8 mouse cellular contexts compared by ENCODE assay signal in the genomic region with DNA sequence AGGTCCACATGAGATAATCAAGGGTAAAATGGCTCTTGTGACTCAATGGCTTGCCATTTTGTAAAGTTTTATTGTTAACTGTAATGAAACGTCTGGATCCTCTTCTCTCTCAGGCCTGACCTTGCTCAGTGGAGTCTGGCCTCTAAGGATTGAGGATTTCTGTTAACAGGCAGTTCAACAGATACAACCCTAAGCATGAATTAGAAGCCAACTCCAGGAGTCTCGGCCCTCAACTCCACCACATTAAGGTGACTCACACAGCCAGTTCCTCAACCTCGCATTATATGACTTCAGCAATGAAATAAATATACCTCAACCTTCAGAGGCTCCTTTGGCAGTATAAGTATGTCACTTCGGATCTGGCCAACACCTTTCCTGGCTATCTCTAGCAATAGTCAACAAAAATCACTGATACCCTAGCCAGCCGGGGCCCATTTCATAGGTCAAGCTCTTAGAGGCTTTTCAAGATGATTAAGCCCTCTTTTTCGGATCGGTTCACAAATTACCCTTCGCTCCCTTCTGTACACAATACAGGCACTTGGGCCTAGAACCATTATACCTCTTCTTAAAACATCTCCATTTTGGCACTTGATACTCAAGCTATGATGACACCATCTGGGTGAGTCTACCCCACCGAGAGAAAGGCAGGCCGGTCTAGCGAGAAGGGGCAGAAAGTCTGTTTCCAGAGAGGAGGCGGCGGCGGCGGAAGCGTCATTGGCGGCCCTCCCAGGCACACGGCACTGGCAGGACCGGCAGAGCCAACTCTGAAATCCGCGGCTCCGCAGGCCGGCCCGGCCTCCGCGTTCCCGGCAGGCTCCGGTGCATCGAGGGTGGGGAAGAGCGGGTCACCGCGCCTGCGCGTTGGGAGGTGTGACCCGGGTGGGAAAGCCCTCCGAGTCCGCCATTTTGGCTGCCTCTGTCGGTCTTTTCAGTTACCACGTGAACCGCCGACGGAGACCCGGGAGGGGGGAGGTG. TPM values are rescaled to one million over a fixed set of nuclear protein-coding genes. Genes with fewer than 3 reads are reported as not detected.
A peak's percentile ranks its signal among the peaks of the same experiment; 100 is the strongest.
DNase-seq lines count a peak whose midpoint lies in the region; ATAC-seq and TF ChIP-seq lines count a peak whose summit lies in the region.

A gene (plus strand): TSS at position 51 of the 975 bp plus-strand sequence.

- H3K4me3 ChIP-seq in G1E (ENCODE audit: low read depth, low read length): peak within 1 kb of the TSS; percentile 97
- H3K4me3 ChIP-seq in forebrain, postnatal 0 days (ENCODE audit: low read depth, low read length): peak within 1 kb of the TSS; percentile 93
- H3K4me3 ChIP-seq in lung, embryonic 16.5 days (ENCODE audit: low read length): peak within 1 kb of the TSS; percentile 99

- no peak for TF ChIP-seq CTCF in G1E (IDR thresholded peaks at IDR 0.05; ENCODE audit: low read depth, low read length)
- TF ChIP-seq CTCF in forebrain, postnatal 0 days (IDR thresholded peaks at IDR 0.05; ENCODE audit: low read depth): no peak

- H3K4me2 ChIP-seq in forebrain, postnatal 0 days (ENCODE audit: low read depth): peak within 1 kb of the TSS; percentile 81
- H3K4me2 ChIP-seq in lung, embryonic 16.5 days (ENCODE audit: low read depth, low read length): peak within 1 kb of the TSS; percentile 92

- no peaks in the 10 kb centered on the region for H3K9me3 ChIP-seq in G1E (replicated peaks)
- no peaks in the 10 kb centered on the region for H3K9me3 ChIP-seq in forebrain, postnatal 0 days (ENCODE audit: low read length)
- H3K9me3 ChIP-seq in lung, embryonic 16.5 days (ENCODE audit: control insufficient read depth, low read length): no peaks in the 10 kb centered on the region

- peaks cover 49% of the 10 kb centered on the region for H3K4me1 ChIP-seq in G1E (ENCODE audit: insufficient read depth, low read depth, low read length)
- H3K4me1 ChIP-seq in forebrain, postnatal 0 days (ENCODE audit: insufficient read depth): peaks cover 20% of the 10 kb centered on the region
- peaks cover 19% of the 10 kb centered on the region for H3K4me1 ChIP-seq in lung, embryonic 16.5 days (replicated peaks; ENCODE audit: control insufficient read depth, insufficient read depth, low read length)

- ATAC-seq in G1E (ENCODE audit: extremely low read depth, insufficient number of reproducible peaks, low FRiP score, poor library complexity, severe bottlenecking): peak; percentile 67
- ATAC-seq in forebrain, postnatal 0 days: peak; percentile 95
- peak; percentile 89 to 94 for ATAC-seq in hematopoietic stem cell, adult 5-6 weeks (replicated peaks in 1 of 2; ENCODE audit: insufficient read depth in 1 of 2, low FRiP score in 2 of 2, low TSS enrichment in 1 of 2, low read depth in 1 of 2, poor library complexity in 2 of 2, severe bottlenecking in 2 of 2)
- peak; percentile 94 for ATAC-seq in lung, embryonic 16.5 days (ENCODE audit: low read depth)

- peak within 1 kb of the TSS; percentile 96 for H3K27ac ChIP-seq in forebrain, postnatal 0 days (ENCODE audit: low read depth, low read length)
- peak within 1 kb of the TSS; percentile 91 for H3K27ac ChIP-seq in lung, embryonic 16.5 days (ENCODE audit: low read length)

- no peaks in the 10 kb centered on the region for H3K27me3 ChIP-seq in G1E (ENCODE audit: insufficient read depth, low read length)
- no peaks in the 10 kb centered on the region for H3K27me3 ChIP-seq in forebrain, postnatal 0 days (ENCODE audit: insufficient read depth, low read length)
- H3K27me3 ChIP-seq in lung, embryonic 16.5 days (ENCODE audit: control insufficient read depth, insufficient read depth, low read depth, low read length): no peaks in the 10 kb centered on the region

- peaks cover 23% of the 10 kb centered on the region for H3K36me3 ChIP-seq in G1E (replicated peaks)
- no peaks in the 10 kb centered on the region for H3K36me3 ChIP-seq in forebrain, postnatal 0 days (ENCODE audit: insufficient read depth)
- H3K36me3 ChIP-seq in lung, embryonic 16.5 days (ENCODE audit: control insufficient read depth, insufficient read depth, low read length): 0 out of 2 replicates have a peak, but pooled peaks cover 2% of the 10 kb centered on the region

- DNase-seq in G1E (ENCODE audit: low spot score): peak; percentile 95
- DNase-seq in cerebellum, adult 18-20 months: peak; percentile 95 to 98
- DNase-seq in forebrain, postnatal 0 days: peak; percentile 98
- DNase-seq in layer of hippocampus, adult 9-10 months (ENCODE audit: low spot score): peak; percentile 73
- DNase-seq in ovary, postnatal 10 days (ENCODE audit: low spot score): peak; percentile 91
- peak; percentile 92 to 96 for DNase-seq in thymus, postnatal 10 days (ENCODE audit: low spot score in 2 of 2)

- H3K9ac ChIP-seq in forebrain, postnatal 0 days: peak within 1 kb of the TSS; percentile 92
- peak within 1 kb of the TSS; percentile 98 for H3K9ac ChIP-seq in lung, embryonic 16.5 days (ENCODE audit: low read length)

- 4% methylated on average over 43 of the region's 43 CpGs for WGBS in forebrain, postnatal 0 days
- WGBS in lung, embryonic 16.5 days: 3% methylated on average over 43 of the region's 43 CpGs

RNA-seq across cellular contexts. Expression of the gene that starts here (rescaled TPM):
- 131 and 138 TPM in 2 replicates for total RNA-seq in G1E (2014; fragmentation: Nextera tagmentation)
- total RNA-seq in G1E (2017): 52.5 and 63.5 TPM in 2 replicates
- polyA plus RNA-seq in G1E (2012): 15.9 and 28.6 TPM in 2 replicates
- 28.3 and 36.9 TPM in 2 replicates for total RNA-seq in forebrain, postnatal 0 days (2014; rRNA removed)
- 21.4 and 29.7 TPM in 2 replicates for polyA plus RNA-seq in forebrain, postnatal 0 days (2015; fragmentation: Nextera tagmentation; extraction: Ambion mirVana)
- total RNA-seq in hematopoietic stem cell, adult 5-6 weeks (2017): 76.8 and 131 TPM in 2 replicates
- 30.0 and 32.2 TPM in 2 replicates for polyA plus RNA-seq in lung, embryonic 16.5 days (2015; fragmentation: Nextera tagmentation; extraction: Ambion mirVana)

Comparison
In these comparisons a context has a peak if more than half of its experiments do, and no peak if none do; other contexts are left out.
1. Peak in every context shown above with its lines: DNase-seq, ATAC-seq, H3K4me3 ChIP-seq and H3K27ac ChIP-seq.